Mouse (Mus musculus): ENCODE data around the gene Gm6096. TPM values are rescaled to one million over a fixed set of nuclear protein-coding genes. Genes with fewer than 3 reads are reported as not detected.

Gm6096 gene
- total RNA-seq, 2 experiments from 2014 or later: not detected

DNA sequence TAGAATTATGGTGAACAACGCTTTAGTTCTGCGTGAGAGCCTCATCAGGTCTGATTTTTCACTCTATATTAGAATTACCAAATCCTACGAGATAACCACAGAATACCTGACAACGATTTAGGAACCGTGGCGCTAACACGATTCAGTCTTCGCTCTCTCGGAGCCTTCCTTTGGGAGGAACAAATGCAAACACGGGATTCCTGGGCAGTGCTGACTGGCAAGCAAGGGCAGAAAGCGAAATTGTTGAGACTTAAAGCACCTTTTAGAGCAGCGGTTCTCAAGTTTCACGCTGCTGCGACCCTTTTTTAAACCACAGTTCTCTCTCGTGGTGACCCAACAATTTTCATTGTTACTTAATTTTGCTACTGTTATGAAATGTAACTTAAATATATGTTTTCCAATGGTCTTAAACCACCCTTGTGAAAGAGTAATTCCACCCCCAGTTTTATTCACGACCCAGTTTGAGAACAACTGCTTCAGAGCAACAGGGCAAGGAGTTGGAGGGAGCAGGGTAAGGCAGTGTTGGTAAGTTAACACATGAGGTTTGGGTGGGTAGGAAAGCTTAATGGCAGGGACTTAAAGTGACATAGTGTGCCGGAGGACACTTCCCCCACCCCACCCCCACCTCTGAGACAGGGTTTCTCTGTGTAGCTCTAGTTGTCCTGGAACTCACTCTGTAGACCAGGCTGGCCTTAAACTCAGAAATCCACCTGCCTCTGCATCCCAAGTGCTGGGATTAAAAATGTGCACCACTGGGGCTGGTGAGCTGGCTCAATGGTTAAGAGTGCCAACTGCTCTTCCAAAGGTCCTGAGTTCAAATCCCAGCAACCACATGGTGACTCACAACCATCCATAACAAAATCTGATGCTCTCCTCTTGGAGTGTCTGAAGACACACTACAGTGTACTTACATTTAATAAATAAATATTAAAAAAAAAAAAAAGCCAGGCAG lies 16.0 kb upstream of the Gm6096 start:
- intact Hi-C loops (cut with DNase I): no loop called here
- no peak for DNase-seq

DNA sequence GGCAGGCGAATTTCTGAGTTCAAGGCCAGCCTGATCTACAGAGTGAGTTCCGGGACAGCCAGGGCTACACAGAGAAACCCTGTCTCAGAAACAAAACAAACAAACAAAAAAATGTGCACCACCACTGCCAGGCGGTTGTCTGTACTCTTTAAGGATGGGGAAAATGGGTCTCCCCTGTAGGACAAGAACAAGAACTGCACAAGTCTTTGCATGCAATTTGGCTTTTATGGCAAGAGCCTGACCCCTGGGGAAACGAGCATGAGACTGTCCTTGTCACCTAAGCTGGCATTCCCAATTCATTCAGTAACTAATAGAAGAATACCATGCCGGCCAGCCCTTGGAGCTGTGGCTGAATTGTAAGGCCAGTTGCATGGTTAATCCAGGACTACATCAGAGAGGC lies 15.2 kb upstream of the Gm6096 start:
- no peak for DNase-seq
- intact Hi-C loops (cut with DNase I): no loop called here

- no peak for DNase-seq
- intact Hi-C loops (cut with DNase I): no loop called here
Measured at GRCm38 (mm10) chr7:34238086-34238485, 12.8 kb upstream of the Gm6096 start.

DNA sequence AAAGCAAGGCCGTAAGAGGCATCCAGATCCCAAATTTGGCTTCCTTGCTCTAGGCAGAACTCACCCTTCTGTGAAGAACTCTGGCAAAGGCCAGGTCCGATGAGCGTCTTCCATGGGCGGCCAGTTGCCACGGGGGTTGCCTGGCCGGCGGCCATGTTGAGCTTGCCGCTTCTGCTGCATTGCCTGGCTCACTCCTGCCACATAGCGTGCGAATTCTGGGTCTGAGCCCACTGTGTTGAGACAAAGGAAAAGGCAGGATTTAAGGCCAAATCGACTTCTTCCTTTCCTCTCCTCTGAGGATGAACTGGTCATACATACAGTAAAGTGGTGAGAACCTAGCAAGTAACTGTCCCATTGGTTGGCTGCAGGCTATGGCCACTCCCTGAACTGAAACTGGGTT lies 8.7 kb upstream of the Gm6096 start:
- intact Hi-C loops (cut with DNase I): no loop called here
- no peak for DNase-seq

GRCm38 (mm10) chr7:34246870-34247499 lies 3.9 kb upstream of the Gm6096 start:
- intact Hi-C loops (cut with DNase I): no loop called here
- no peak for DNase-seq

DNA sequence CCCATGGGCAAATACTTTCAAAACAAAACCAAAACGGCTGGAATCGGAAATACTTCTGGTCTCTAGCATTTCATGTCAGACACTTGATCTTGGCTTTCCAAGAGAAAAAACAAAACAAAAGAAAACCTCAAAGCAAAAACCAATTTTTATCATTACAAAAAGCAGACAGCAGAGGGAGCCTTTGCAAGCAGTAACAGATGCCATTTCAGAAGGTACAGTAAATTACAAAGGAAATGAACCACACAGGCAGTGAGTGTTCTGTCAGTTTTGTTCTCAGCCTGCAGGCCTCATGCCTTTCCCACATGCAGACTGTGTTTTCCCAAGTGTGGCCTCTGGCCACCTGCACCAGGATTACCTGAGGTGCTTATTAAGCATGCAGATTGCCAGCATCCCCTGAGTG lies 1.2 kb downstream of the Gm6096 start:
- peak in 1 of 2 experiments; percentile 41 for DNase-seq
- intact Hi-C loops (cut with DNase I): loop anchor here (2.0 kb wide), 1 partner anchor 61 kb away; the partner anchor contains the start of gene 4931406P16Rik

DNA sequence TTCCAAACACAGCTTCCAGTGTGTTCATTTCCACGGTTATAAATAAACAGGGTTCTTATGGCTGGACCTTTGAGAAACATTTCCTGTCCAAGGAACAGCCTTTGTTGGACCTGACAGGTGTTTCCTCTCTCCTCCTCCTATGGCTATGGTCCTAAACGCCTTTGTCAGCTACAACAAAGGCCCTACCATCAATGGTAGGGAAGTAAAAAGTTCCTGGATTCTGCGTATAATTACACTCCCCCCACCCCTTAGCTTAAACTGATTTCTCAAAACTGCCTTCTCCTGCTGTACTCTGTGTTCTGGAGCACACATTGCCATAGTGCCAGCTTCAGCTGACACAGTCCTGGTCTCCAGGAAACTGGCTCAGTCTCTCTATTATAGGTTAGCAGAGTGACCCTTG lies 4.3 kb downstream of the Gm6096 start:
- intact Hi-C loops (cut with DNase I): loop anchor here (2.0 kb wide), 1 partner anchor 50 kb away; no protein-coding TSS in a partner anchor
- peak in 1 of 2 experiments; percentile 37 for DNase-seq

- intact Hi-C loops (cut with DNase I): loop anchor here (2.0 kb wide), 1 partner anchor 49 kb away; no protein-coding TSS in a partner anchor
- no peak for DNase-seq
Measured at GRCm38 (mm10) chr7:34255916-34256315, 5.1 kb downstream of the Gm6096 start.

- DNase-seq: no peak
Measured at GRCm38 (mm10) chr7:34257279-34257678, 6.4 kb downstream of the Gm6096 start.

DNA sequence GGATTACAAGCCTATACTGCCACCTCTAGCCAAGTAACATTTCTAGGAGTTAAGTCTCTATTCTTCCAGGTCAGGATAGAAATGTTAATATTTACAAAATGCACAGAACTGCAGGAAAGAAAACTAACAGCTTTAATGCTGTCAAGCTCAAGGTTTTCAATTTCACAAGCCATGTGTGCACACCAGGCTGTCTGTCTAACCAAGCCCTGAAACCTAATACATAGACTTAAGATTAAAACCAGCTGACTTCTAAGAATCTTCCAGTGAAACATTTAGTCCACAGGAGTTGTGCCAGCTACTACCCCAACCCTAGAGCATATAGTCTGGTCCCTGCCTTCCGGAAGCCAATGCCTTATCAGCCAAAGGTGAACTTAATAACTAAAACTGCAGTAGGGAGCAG lies 7.6 kb downstream of the Gm6096 start:
- intact Hi-C loops (cut with DNase I): no loop called here
- no peak for DNase-seq

More at GRCm38 (mm10) chr7:34257279-34257678, 6.4 kb downstream of the Gm6096 start:
- intact Hi-C loops (cut with DNase I): no loop called here

DNA sequence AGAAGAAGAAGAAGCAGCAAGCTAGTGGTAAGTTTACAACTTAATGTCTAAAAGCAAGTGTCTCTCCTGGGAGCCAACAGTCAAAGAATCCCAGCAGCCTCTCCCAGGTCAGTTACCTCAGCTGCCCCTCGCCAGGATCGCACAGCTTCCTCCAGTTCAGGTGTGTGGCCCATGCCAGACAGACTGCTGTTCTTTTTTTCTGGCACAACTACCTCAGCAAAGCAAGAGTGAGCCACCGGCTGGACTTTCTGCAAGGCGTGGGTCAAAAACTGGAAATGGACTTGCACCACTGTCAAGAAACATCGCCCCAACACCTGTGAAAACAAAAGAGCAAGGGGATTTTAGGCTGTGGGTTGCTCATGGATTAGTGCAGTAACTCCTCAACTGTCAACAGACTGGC lies 12.6 kb downstream of the Gm6096 start:
- intact Hi-C loops (cut with DNase I): no loop called here
- no peak for DNase-seq

DNA sequence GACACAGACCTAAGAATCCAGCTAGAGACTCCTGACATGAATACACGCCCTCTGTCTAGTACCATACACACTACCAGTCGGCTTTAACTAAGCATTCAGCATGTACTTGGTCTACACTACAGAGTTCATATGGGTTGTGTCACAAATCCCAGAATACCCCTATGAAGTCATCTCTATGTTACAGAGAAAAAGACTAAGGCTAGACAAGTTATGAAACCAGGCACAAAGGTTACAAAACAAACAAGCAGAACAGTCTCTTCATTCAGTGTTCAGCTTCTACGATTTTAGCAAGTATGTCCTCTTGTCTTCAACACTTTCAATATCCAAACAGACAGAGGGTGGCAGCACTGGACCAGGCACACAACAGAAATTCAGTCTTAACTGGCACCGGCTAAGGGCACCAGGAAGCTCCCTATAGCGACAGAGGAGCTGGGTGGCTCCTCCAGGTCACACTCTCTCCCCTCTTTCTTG lies 15.1 kb downstream of the Gm6096 start:
- intact Hi-C loops (cut with DNase I): loop anchor here (1.0 to 2.0 kb wide), 2 partner anchors 49 to 89 kb away; no protein-coding TSS in a partner anchor
- peak; percentile 88 for DNase-seq

DNA sequence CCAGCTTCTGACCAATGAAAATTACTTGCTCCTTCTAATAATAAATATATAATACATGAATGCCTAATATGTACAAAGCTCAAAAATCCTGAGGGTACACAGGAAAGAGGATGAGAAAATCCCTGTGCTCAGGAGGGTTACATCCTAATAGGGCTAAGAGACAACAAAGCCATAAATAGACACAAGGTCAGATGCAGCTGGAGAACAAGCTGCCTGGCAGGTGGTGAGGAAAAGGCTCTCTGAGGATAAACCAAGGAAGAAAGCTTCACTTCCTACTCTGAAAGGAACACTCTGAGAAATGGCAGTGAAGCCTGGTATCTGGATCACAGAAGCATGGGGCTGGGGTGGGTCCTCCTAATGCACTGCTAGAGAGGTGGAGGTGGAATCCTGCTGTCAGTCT lies 15.6 kb downstream of the Gm6096 start:
- intact Hi-C loops (cut with DNase I): loop anchor here (1.0 kb wide), 1 partner anchor 89 kb away; no protein-coding TSS in a partner anchor
- peak in 1 of 2 experiments; percentile 40 for DNase-seq

GRCm38 (mm10) chr7:34268463-34268862 lies 17.6 kb downstream of the Gm6096 start:
- DNase-seq: no peak
- intact Hi-C loops (cut with DNase I): loop anchor here (2.0 kb wide), 1 partner anchor 34 kb away; no protein-coding TSS in a partner anchor

GRCm38 (mm10) chr7:34272465-34272864 lies 21.6 kb downstream of the Gm6096 start:
- intact Hi-C loops (cut with DNase I): no loop called here
- DNase-seq: no peak

DNA sequence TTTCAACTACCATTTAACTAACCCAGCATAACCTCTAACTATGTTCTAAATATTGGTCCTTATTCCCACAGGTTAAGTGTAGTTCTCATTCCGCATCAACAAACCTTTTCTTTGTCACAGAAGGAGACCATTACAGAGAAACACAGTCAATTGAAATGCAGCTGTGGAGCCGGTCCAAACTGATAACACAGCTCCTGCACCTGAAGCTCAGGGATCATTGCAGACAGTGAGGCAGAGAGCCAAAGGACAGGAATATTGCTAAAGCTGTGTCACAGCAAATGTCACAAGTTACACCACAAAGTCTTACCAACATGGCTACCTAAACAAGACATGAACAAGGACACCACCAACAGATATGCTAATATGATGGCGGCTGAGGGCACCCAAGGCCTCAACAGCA lies 25.2 kb downstream of the Gm6096 start:
- intact Hi-C loops (cut with DNase I): no loop called here
- DNase-seq: no peak

DNA sequence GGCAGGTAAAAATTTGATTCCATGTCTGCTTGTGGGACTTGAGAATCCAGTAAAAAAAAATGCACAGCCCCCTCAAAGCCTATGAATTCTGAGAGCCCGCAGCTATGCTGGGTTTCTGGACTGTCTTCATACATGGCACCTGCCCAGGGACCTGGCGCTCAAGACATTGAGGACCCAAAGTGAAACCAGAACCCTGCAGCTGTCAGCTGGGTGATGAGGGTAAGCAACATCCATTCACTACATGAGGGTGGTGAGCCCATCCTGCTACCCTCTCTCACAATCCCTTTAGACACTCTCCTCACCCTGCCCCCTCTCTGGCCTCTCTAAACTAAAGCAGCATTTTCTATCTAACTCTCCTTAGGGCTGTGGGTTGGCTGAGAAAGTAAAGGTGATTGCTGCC lies 26.8 kb downstream of the Gm6096 start:
- intact Hi-C loops (cut with DNase I): no loop called here
- no peak for DNase-seq

DNA sequence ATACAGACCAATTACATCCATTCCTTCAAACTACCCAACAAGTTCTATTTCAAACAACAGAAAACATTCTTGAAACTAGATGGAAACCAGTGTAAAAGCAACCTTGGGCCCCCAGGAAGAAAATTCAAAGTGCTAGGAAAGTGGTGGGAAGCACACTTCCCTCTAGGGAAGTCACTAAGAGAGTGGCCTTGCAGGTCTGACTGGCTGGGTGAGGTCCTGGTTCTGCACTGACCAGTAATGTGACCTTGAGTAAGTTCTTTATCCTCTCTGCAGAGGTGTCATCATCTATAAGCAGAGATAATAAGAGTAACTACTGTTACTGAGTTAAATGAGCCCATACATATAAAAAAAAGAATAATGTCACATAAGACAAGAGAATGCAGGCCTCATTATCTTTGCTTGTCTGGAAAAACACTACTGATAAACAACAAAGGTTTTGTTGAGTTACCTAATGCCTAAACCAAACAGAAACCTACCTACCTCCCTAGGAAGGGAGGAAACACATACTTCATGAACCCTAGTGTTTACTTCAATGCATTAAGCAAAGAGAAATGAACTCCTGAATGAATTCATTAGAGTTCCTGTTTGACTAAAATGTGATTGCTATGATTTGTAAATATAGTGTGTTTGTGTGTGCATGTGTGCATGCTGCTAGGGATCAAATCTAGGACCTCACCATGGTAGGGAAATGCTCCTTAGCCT lies 39.8 kb downstream of the Gm6096 start:
- intact Hi-C loops (cut with DNase I): no loop called here

DNA sequence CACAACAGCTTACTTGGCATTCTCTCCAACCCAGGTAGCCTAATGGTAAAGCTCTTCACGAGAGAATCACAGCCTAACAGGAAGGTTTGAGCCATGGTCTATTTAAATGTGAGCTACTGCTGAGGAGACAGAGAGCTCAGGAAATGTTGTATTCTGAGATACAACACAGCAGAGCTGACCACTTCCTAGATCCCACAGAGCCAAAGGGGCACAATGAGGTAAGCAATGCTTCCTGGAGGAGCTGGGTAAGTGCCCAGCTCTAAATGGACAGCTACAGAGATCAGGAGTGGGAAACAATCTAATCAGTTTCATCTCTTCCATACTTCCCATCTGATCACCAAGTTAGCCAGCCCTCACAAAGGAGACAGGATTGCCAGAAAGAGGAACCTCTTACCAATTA lies 40.4 kb downstream of the Gm6096 start:
- DNase-seq: no peak
- intact Hi-C loops (cut with DNase I): no loop called here

More for the DNA sequence above, 39.8 kb downstream of the Gm6096 start:
- DNase-seq: no peak

DNA sequence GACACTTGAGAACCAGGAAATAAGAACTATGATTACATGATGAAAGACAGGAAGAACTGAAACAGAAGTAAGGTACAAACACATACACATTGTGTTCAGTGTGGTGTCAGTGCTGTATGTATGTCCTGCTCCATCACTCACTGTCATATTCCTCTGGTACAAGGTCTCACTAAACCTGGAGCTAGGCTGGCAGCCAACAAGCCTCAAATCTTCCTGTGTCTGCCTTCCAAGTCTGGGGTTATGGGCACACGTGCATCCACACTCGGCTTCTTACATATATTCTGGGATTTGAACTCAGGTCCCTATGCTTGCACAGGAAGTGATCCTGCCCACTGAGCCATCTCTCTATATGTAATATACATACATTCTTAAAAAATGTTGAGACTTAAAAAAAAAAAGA lies 41.8 kb downstream of the Gm6096 start:
- DNase-seq: no peak
- intact Hi-C loops (cut with DNase I): no loop called here

- intact Hi-C loops (cut with DNase I): no loop called here
- DNase-seq: no peak
Measured at GRCm38 (mm10) chr7:34296124-34296523, 45.3 kb downstream of the Gm6096 start.

All from heart, postnatal 10 days (tissue).